8 mouse cellular contexts compared by ENCODE assay signal in the genomic region with DNA sequence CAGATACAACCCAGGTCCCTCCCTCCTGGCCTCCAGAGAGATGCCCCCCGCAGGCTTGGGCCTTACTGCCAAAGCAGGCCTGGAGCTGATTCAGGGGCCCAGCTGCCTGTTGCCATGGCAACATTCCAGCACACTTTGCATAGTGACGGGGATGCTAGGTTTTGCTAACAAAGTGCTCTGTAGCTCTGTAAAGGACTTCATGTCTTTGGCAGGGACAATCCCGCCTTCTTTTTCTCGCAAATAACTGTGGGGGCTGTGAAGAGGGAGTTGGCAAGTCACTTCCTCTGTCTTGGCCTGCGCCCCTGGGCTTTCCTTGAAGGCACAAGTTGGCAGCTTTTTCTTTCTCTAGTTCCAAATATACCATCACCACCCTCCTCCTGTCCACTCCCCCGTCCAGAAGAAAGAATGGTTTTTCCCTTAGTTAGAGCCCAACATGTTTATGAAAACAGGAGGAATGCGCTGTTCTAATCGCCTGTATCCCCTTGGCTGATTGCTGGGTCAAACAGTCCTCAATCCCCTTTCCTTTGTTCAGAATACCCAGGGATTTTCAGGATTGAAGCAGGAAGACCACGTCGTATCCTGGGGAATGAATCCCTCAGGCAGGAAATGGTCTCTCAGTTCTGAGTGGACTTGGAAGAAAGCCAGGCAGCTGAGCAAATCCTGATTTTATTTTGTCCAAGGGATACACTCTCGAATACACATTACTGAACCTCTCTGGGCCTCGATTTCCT.
DNase-seq lines count a peak whose midpoint lies in the region; ATAC-seq and TF ChIP-seq lines count a peak whose summit lies in the region.

No protein-coding gene starts in this region.

- no peaks in the 10 kb centered on the region for H3K4me1 ChIP-seq in embryonic facial prominence, embryonic 11.5 days (ENCODE audit: control insufficient read depth, insufficient read depth, low read length)
- H3K4me1 ChIP-seq in kidney, postnatal 0 days (replicated peaks; ENCODE audit: insufficient read depth, low read length) = no peaks in the 10 kb centered on the region
- H3K4me1 ChIP-seq in lung, embryonic 14.5 days (ENCODE audit: insufficient read depth) = no peaks in the 10 kb centered on the region

- no peak for TF ChIP-seq CTCF in kidney, postnatal 0 days (IDR thresholded peaks at IDR 0.05; ENCODE audit: low read depth)
- no peak for TF ChIP-seq CTCF in lung, embryonic 14.5 days (IDR thresholded peaks at IDR 0.05; ENCODE audit: low read depth)

- H3K27me3 ChIP-seq in embryonic facial prominence, embryonic 11.5 days (ENCODE audit: control insufficient read depth, insufficient read depth, low read length) = no peaks in the 10 kb centered on the region; the same call in 1 of the 2 replicates
- H3K27me3 ChIP-seq in kidney, postnatal 0 days (ENCODE audit: insufficient read depth, low read length) = no peaks in the 10 kb centered on the region
- no peaks in the 10 kb centered on the region for H3K27me3 ChIP-seq in lung, embryonic 14.5 days (ENCODE audit: insufficient read depth, low read length)

- no peak overlapping the region for H3K9ac ChIP-seq in embryonic facial prominence, embryonic 11.5 days (replicated peaks; ENCODE audit: low read length)
- no peak overlapping the region for H3K9ac ChIP-seq in kidney, postnatal 0 days (ENCODE audit: low read depth, low read length)
- no peak overlapping the region for H3K9ac ChIP-seq in lung, embryonic 14.5 days

- H3K4me3 ChIP-seq in embryonic facial prominence, embryonic 11.5 days (ENCODE audit: low read depth, low read length) = no peak overlapping the region
- H3K4me3 ChIP-seq in kidney, postnatal 0 days (replicated peaks; ENCODE audit: low read depth, low read length) = no peak overlapping the region
- no peak overlapping the region for H3K4me3 ChIP-seq in lung, embryonic 14.5 days (ENCODE audit: low read depth, low read length)

- no peak overlapping the region for H3K4me2 ChIP-seq in embryonic facial prominence, embryonic 11.5 days (ENCODE audit: low read depth, low read length)
- H3K4me2 ChIP-seq in kidney, postnatal 0 days (ENCODE audit: low read length) = no peak overlapping the region
- H3K4me2 ChIP-seq in lung, embryonic 14.5 days = no peak overlapping the region

- H3K27ac ChIP-seq in embryonic facial prominence, embryonic 11.5 days (replicated peaks; ENCODE audit: low read depth, low read length) = no peak overlapping the region
- H3K27ac ChIP-seq in kidney, postnatal 0 days = peak overlapping the region; percentile 42; the same call in 1 of the 2 replicates
- peak overlapping the region; percentile 75 for H3K27ac ChIP-seq in lung, embryonic 14.5 days (ENCODE audit: low read depth)

- H3K9me3 ChIP-seq in embryonic facial prominence, embryonic 11.5 days (replicated peaks; ENCODE audit: control insufficient read depth, low read length) = no peaks in the 10 kb centered on the region
- H3K9me3 ChIP-seq in kidney, postnatal 0 days (replicated peaks; ENCODE audit: low read length) = no peaks in the 10 kb centered on the region
- H3K9me3 ChIP-seq in lung, embryonic 14.5 days (ENCODE audit: low read depth, low read length) = no peaks in the 10 kb centered on the region

- peak; percentile 14 for DNase-seq in adrenal gland, postnatal 14 days
- no peak for DNase-seq in adrenal gland, postnatal 25 days
- peak; percentile 66 for DNase-seq in embryonic facial prominence, embryonic 11.5 days (ENCODE audit: low spot score)
- peak; percentile 27 to 34 for DNase-seq in heart, adult 9 months (ENCODE audit: low spot score in 2 of 2)
- peak; percentile 55 for DNase-seq in kidney, postnatal 0 days (ENCODE audit: low spot score)
- peak; percentile 84 for DNase-seq in lung, embryonic 14.5 days
- peak; percentile 66 to 70 for DNase-seq in right cerebral cortex, adult 2 months (ENCODE audit: low spot score in 2 of 2)

- no peaks in the 10 kb centered on the region for H3K36me3 ChIP-seq in embryonic facial prominence, embryonic 11.5 days (replicated peaks; ENCODE audit: control insufficient read depth, insufficient read depth, low read depth, low read length)
- no peaks in the 10 kb centered on the region for H3K36me3 ChIP-seq in kidney, postnatal 0 days (ENCODE audit: insufficient read depth, low read length)
- no peaks in the 10 kb centered on the region for H3K36me3 ChIP-seq in lung, embryonic 14.5 days (ENCODE audit: insufficient read depth)

- no peak for ATAC-seq in embryonic facial prominence, embryonic 11.5 days (replicated peaks; ENCODE audit: insufficient number of reproducible peaks, low FRiP score, low TSS enrichment, low read depth)
- ATAC-seq in kidney, postnatal 0 days (replicated peaks; ENCODE audit: low FRiP score, low read depth) = no peak; the same call in 1 of the 2 replicates
- ATAC-seq in lung, embryonic 14.5 days (ENCODE audit: insufficient read depth) = peak; percentile 89
- no peak for ATAC-seq in activated CD4-positive, CD25-positive, alpha-beta regulatory T cell, adult 4 months

- 30% methylated on average over 12 of the region's 12 CpGs for WGBS in embryonic facial prominence, embryonic 11.5 days
- WGBS in kidney, postnatal 0 days = 41% methylated on average over 12 of the region's 12 CpGs
- WGBS in lung, embryonic 14.5 days = 22% methylated on average over 12 of the region's 12 CpGs
